Comparison of ENCODE assay signal across 14 mouse cellular contexts in the genomic region with DNA sequence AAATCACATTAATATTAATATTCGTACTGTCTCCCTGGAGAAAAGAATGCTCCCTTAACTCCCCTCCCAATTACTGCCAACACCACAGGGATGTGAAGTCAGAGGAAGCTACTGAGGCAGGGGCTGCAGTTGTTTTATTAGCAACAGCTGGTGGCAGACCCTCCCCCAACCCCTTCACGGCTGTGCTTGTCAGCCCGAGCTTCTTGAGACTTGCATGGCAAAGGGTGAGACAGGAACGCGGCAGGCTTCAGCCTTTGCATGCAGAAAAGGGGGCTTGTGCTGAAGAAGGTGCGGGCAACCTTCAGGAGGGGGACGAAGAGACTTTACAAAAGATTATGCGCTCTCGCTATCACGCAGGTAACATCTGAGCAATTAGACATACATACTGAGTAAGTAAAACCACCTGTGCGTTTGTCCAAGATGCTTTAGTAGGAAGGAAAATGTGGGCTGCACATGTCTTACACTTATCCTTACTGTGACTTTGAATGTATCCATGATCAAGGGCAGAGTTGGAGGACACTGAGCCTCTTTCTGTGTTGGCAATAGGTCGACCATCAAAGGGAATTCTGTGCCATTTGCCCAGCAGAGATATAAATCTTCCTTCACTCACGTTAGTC.
DNase-seq lines count a peak whose midpoint lies in the region; ATAC-seq and TF ChIP-seq lines count a peak whose summit lies in the region.
"Had no signal": no experiment of that assay in that cellular context is flagged by ENCODE, and none has a peak within 500 bp of the region (broad histone marks: within the 10 kb centered on the region; RNA-seq: fewer than 3 reads in every experiment).

No protein-coding gene starts in this region.

- no peak overlapping the region for H3K4me2 ChIP-seq in forebrain, embryonic 13.5 days
- H3K4me2 ChIP-seq in midbrain, postnatal 0 days (ENCODE audit: low read depth, low read length, poor library complexity, severe bottlenecking): peak overlapping the region; percentile 4
- H3K4me2 ChIP-seq: heart, embryonic 15.5 days had no signal

- no peaks in the 10 kb centered on the region for H3K9me3 ChIP-seq in forebrain, embryonic 13.5 days (replicated peaks)
- H3K9me3 ChIP-seq in midbrain, postnatal 0 days (ENCODE audit: low read length): no peaks in the 10 kb centered on the region
- H3K9me3 ChIP-seq: heart, embryonic 15.5 days had no signal

- ATAC-seq in forebrain, embryonic 13.5 days: peak; percentile 51; the same call in 1 of the 2 replicates
- ATAC-seq in midbrain, postnatal 0 days (ENCODE audit: low FRiP score): no peak

- no peak overlapping the region for H3K4me3 ChIP-seq in forebrain, embryonic 13.5 days
- no peak overlapping the region for H3K4me3 ChIP-seq in midbrain, postnatal 0 days (ENCODE audit: low read depth, low read length)
- H3K4me3 ChIP-seq in thymus, adult 2 months (ENCODE audit: control insufficient read depth, insufficient read depth, low read length): no peak overlapping the region
- H3K4me3 ChIP-seq: heart, embryonic 15.5 days had no signal

- DNase-seq in embryo, embryonic 9.5 days (ENCODE audit: extremely low spot score): peak; percentile 75
- peak; percentile 47 for DNase-seq in hindlimb bud, embryonic 11.5 days (ENCODE audit: extremely low spot score, low read depth, low spot score)
- peak; percentile 21 for DNase-seq in midbrain, postnatal 0 days (ENCODE audit: low spot score)
- DNase-seq in spleen, adult 18-20 months: no peak
- no peak for DNase-seq in adrenal gland, postnatal 25 days
- no peak for DNase-seq in urinary bladder, postnatal 36 days (ENCODE audit: low spot score in 2 of 2)
- no peak for DNase-seq in thymus, adult 2 months
- DNase-seq: cerebellum, postnatal 25 days; kidney, adult 8-10 months; lung, adult 18-20 months had no signal

- TF ChIP-seq POLR2A in thymus, adult 2 months (IDR thresholded peaks at IDR 0.05; ENCODE audit: control insufficient read depth, extremely low read depth, insufficient read depth, low read length, poor library complexity): no peak

- peaks cover 24% of the 10 kb centered on the region for H3K4me1 ChIP-seq in forebrain, embryonic 13.5 days
- peaks cover 8% of the 10 kb centered on the region; the same call in 1 of the 2 replicates for H3K4me1 ChIP-seq in midbrain, postnatal 0 days (ENCODE audit: insufficient read depth, low read length)
- H3K4me1 ChIP-seq in thymus, adult 2 months (replicated peaks; ENCODE audit: control insufficient read depth, insufficient read depth, low read length): no peaks in the 10 kb centered on the region
- H3K4me1 ChIP-seq: heart, embryonic 15.5 days had no signal

- no peak overlapping the region for H3K27ac ChIP-seq in forebrain, embryonic 13.5 days
- no peak overlapping the region for H3K27ac ChIP-seq in midbrain, postnatal 0 days (ENCODE audit: low read depth, low read length)
- no peak overlapping the region for H3K27ac ChIP-seq in thymus, adult 2 months (ENCODE audit: control insufficient read depth, insufficient read depth, low read length)
- H3K27ac ChIP-seq: heart, embryonic 15.5 days; stomach, postnatal 0 days had no signal

- no peaks in the 10 kb centered on the region for H3K36me3 ChIP-seq in forebrain, embryonic 13.5 days (ENCODE audit: poor library complexity, severe bottlenecking)
- H3K36me3 ChIP-seq in midbrain, postnatal 0 days (ENCODE audit: insufficient read depth, low read length): no peaks in the 10 kb centered on the region
- H3K36me3 ChIP-seq in thymus, adult 2 months (ENCODE audit: control insufficient read depth, insufficient read depth, low read length): no peaks in the 10 kb centered on the region
- H3K36me3 ChIP-seq: heart, embryonic 15.5 days had no signal

- H3K27me3 ChIP-seq in forebrain, embryonic 13.5 days: 0 out of 2 replicates have a peak, but pooled peaks cover 5% of the 10 kb centered on the region
- no peaks in the 10 kb centered on the region for H3K27me3 ChIP-seq in midbrain, postnatal 0 days (ENCODE audit: insufficient read depth, low read length)
- no peaks in the 10 kb centered on the region for H3K27me3 ChIP-seq in thymus, adult 2 months (ENCODE audit: control insufficient read depth, insufficient read depth, low read length)
- H3K27me3 ChIP-seq: CH12.LX had no signal

- H3K9ac ChIP-seq in forebrain, embryonic 13.5 days: no peak overlapping the region
- no peak overlapping the region for H3K9ac ChIP-seq in midbrain, postnatal 0 days (replicated peaks; ENCODE audit: low read length, poor library complexity, severe bottlenecking)
- H3K9ac ChIP-seq: heart, embryonic 15.5 days had no signal

- WGBS in forebrain, embryonic 13.5 days: 38% methylated on average over 13 of the region's 13 CpGs
- 29% methylated on average over 13 of the region's 13 CpGs for WGBS in midbrain, postnatal 0 days
- WGBS in thymus, adult 2 months: 93% methylated on average over 13 of the region's 13 CpGs

- TF ChIP-seq CTCF in midbrain, postnatal 0 days (IDR thresholded peaks at IDR 0.05): no peak
- no peak for TF ChIP-seq CTCF in thymus, adult 2 months (IDR thresholded peaks at IDR 0.05; ENCODE audit: borderline replicate concordance, control insufficient read depth, extremely low read depth, insufficient read depth, low read length, poor library complexity)

Comparison
In these comparisons a context has a peak if more than half of its experiments do, and no peak if none do; other contexts are left out.
1. DNase-seq: peak in embryo, embryonic 9.5 days (single experiment), hindlimb bud, embryonic 11.5 days (single experiment) and midbrain, postnatal 0 days (single experiment); none in spleen, adult 18-20 months (0 of 2), adrenal gland, postnatal 25 days (single experiment), urinary bladder, postnatal 36 days (0 of 2) and thymus, adult 2 months (single experiment).